Comparison of ENCODE assay signal across 10 mouse cellular contexts in genomic region chr10:96847433-96848165, GRCm38 (mm10).
DNase-seq lines count a peak whose midpoint lies in the region; ATAC-seq and TF ChIP-seq lines count a peak whose summit lies in the region.
"Had no signal": no experiment of that assay in that cellular context is flagged by ENCODE, and none has a peak within 500 bp of the region (broad histone marks: within the 10 kb centered on the region; RNA-seq: fewer than 3 reads in every experiment).

No protein-coding gene starts in this region.

- H3K36me3 ChIP-seq in kidney, adult 2 months (ENCODE audit: control insufficient read depth, insufficient read depth, low read length): no peaks in the 10 kb centered on the region
- no peaks in the 10 kb centered on the region for H3K36me3 ChIP-seq in kidney, embryonic 16.5 days (ENCODE audit: insufficient read depth, low read length)
- no peaks in the 10 kb centered on the region for H3K36me3 ChIP-seq in forebrain, embryonic 16.5 days (ENCODE audit: control insufficient read depth, insufficient read depth)
- no peaks in the 10 kb centered on the region for H3K36me3 ChIP-seq in midbrain, embryonic 15.5 days (replicated peaks)
- H3K36me3 ChIP-seq: stomach, embryonic 15.5 days had no signal

- H3K27ac ChIP-seq in kidney, adult 2 months (ENCODE audit: insufficient read depth, low read depth, low read length): no peak overlapping the region
- no peak overlapping the region for H3K27ac ChIP-seq in kidney, embryonic 16.5 days (ENCODE audit: low read length)
- H3K27ac ChIP-seq in brown adipose tissue, adult 24 weeks (replicated peaks; ENCODE audit: low read depth, low read length): peak overlapping the region; percentile 77
- H3K27ac ChIP-seq in forebrain, embryonic 16.5 days (ENCODE audit: low read length): peak overlapping the region; percentile 67
- H3K27ac ChIP-seq in midbrain, embryonic 15.5 days: peak overlapping the region; percentile 45; the same call in 1 of the 2 replicates
- H3K27ac ChIP-seq: liver, embryonic 14.5 days; stomach, embryonic 15.5 days had no signal

- TF ChIP-seq CTCF in kidney, adult 2 months (conservative IDR thresholded peaks at IDR 0.05; ENCODE audit: insufficient read depth, insufficient read length, low read depth, low read length): no peak

- H3K27me3 ChIP-seq in kidney, adult 2 months (replicated peaks; ENCODE audit: control insufficient read depth, insufficient read depth, low read length): no peaks in the 10 kb centered on the region
- H3K27me3 ChIP-seq in kidney, embryonic 16.5 days (ENCODE audit: insufficient read depth, low read length): no peaks in the 10 kb centered on the region
- no peaks in the 10 kb centered on the region for H3K27me3 ChIP-seq in forebrain, embryonic 16.5 days (replicated peaks; ENCODE audit: control insufficient read depth, insufficient read depth, low read length)
- H3K27me3 ChIP-seq in midbrain, embryonic 15.5 days (replicated peaks): no peaks in the 10 kb centered on the region
- H3K27me3 ChIP-seq: stomach, embryonic 15.5 days had no signal

- peaks cover 5% of the 10 kb centered on the region; the same call in 1 of the 2 replicates for H3K9me3 ChIP-seq in kidney, embryonic 16.5 days (ENCODE audit: low read length)
- H3K9me3 ChIP-seq in forebrain, embryonic 16.5 days (ENCODE audit: control insufficient read depth, low read length): no peaks in the 10 kb centered on the region
- H3K9me3 ChIP-seq in midbrain, embryonic 15.5 days: no peaks in the 10 kb centered on the region
- H3K9me3 ChIP-seq: stomach, embryonic 15.5 days had no signal

- no peak for TF ChIP-seq POLR2A in kidney, adult 2 months (IDR thresholded peaks at IDR 0.05; ENCODE audit: low read depth, low read length)

- H3K4me2 ChIP-seq in kidney, embryonic 16.5 days (replicated peaks; ENCODE audit: low read depth, low read length): no peak overlapping the region
- peak overlapping the region; percentile 2; the same call in 1 of the 2 replicates for H3K4me2 ChIP-seq in forebrain, embryonic 16.5 days (ENCODE audit: low read length)
- H3K4me2 ChIP-seq in midbrain, embryonic 15.5 days: no peak overlapping the region
- H3K4me2 ChIP-seq: stomach, embryonic 15.5 days had no signal

- no peak overlapping the region for H3K9ac ChIP-seq in kidney, embryonic 16.5 days (replicated peaks; ENCODE audit: low read length)
- H3K9ac ChIP-seq in forebrain, embryonic 16.5 days (replicated peaks; ENCODE audit: low read depth, low read length): no peak overlapping the region
- H3K9ac ChIP-seq in midbrain, embryonic 15.5 days: no peak overlapping the region
- H3K9ac ChIP-seq: liver, embryonic 14.5 days; stomach, embryonic 15.5 days had no signal

- H3K4me3 ChIP-seq in kidney, adult 2 months (ENCODE audit: insufficient read depth, low read depth, low read length): no peak overlapping the region
- no peak overlapping the region for H3K4me3 ChIP-seq in kidney, embryonic 16.5 days (ENCODE audit: low read length)
- H3K4me3 ChIP-seq in brown adipose tissue, adult 24 weeks (ENCODE audit: insufficient read depth, low read depth, low read length): no peak overlapping the region
- H3K4me3 ChIP-seq in forebrain, embryonic 16.5 days (replicated peaks; ENCODE audit: low read length): no peak overlapping the region
- H3K4me3 ChIP-seq in midbrain, embryonic 15.5 days: no peak overlapping the region
- H3K4me3 ChIP-seq: stomach, embryonic 15.5 days had no signal

- WGBS in kidney, adult 2 months: 60% methylated on average over 5 of the region's 5 CpGs
- 82% methylated on average over 5 of the region's 5 CpGs for WGBS in kidney, embryonic 16.5 days
- 75% methylated on average over 5 of the region's 5 CpGs for WGBS in forebrain, embryonic 16.5 days
- 63% methylated on average over 5 of the region's 5 CpGs for WGBS in midbrain, embryonic 15.5 days

- ATAC-seq in kidney, embryonic 16.5 days (ENCODE audit: low FRiP score, low TSS enrichment): no peak
- no peak for ATAC-seq in forebrain, embryonic 16.5 days
- no peak for ATAC-seq in midbrain, embryonic 15.5 days (replicated peaks)

- DNase-seq in kidney, adult 2 months: peak; percentile 55
- DNase-seq in ovary, postnatal 14 days (ENCODE audit: low spot score): no peak
- no peak for DNase-seq in layer of hippocampus, adult 11-12 months (ENCODE audit: low spot score)
- no peak for DNase-seq in MN1 (ENCODE audit: low spot score)

- no peaks in the 10 kb centered on the region for H3K4me1 ChIP-seq in kidney, adult 2 months (ENCODE audit: control insufficient read depth, insufficient read depth, low read length)
- no peaks in the 10 kb centered on the region for H3K4me1 ChIP-seq in kidney, embryonic 16.5 days (ENCODE audit: insufficient read depth, low read length)
- H3K4me1 ChIP-seq in brown adipose tissue, adult 24 weeks (ENCODE audit: control insufficient read depth, insufficient read depth, insufficient read length, low read length): peaks cover 5% of the 10 kb centered on the region; the same call in 1 of the 2 replicates
- H3K4me1 ChIP-seq in forebrain, embryonic 16.5 days (replicated peaks; ENCODE audit: control insufficient read depth, insufficient read depth, low read length): peaks cover 6% of the 10 kb centered on the region
- H3K4me1 ChIP-seq in midbrain, embryonic 15.5 days: 0 out of 2 replicates have a peak, but pooled peaks cover 9% of the 10 kb centered on the region
- H3K4me1 ChIP-seq: stomach, embryonic 15.5 days had no signal

Comparison
In these comparisons a context has a peak if more than half of its experiments do, and no peak if none do; other contexts are left out.
1. H3K27ac ChIP-seq: peak in brown adipose tissue, adult 24 weeks (single experiment), forebrain, embryonic 16.5 days (single experiment) and midbrain, embryonic 15.5 days (single experiment); none in kidney, adult 2 months (single experiment) and kidney, embryonic 16.5 days (single experiment).